Mouse (Mus musculus) limb, embryonic 11.5 days (tissue): Measurements from ENCODE around the gene Rint1. TPM values are rescaled to one million over a fixed set of nuclear protein-coding genes. Genes with fewer than 3 reads are reported as not detected.

Experiments
- ATAC-seq: fragments of 200-750 bp; cut with Nextera tagmentation; 2 replicates; pipeline ENCODE4 v1.8.0; 2017; ENCODE audit warnings: low read depth; ENCODE audit not compliant: insufficient number of reproducible peaks, low FRiP score, low TSS enrichment
- DNase-seq: peaks from one replicate; pipeline ENCODE4 v3.0.0-alpha.2; 2015; ENCODE audit warnings: low spot score
- H3K27ac ChIP-seq: fragments of 300-500 bp; sonication (generic); replicated peaks from 2 replicates; pipeline ENCODE4 v1.5.1; 2014; ENCODE audit warnings: low read depth, mild to moderate bottlenecking, low read length
- H3K27me3 ChIP-seq: fragments of 300-500 bp; sonication (generic); 2 replicates; pipeline ENCODE4 v1.6.1; 2014; ENCODE audit warnings: mild to moderate bottlenecking, low read length, mixed read lengths; ENCODE audit not compliant: control insufficient read depth, insufficient read depth
- H3K36me3 ChIP-seq: fragments of 300-500 bp; sonication (generic); 2 replicates; pipeline ENCODE4 v1.6.1; 2014; ENCODE audit warnings: mild to moderate bottlenecking, low read length, moderate library complexity, mixed read lengths; ENCODE audit not compliant: control insufficient read depth, insufficient read depth
- H3K4me1 ChIP-seq: fragments of 300-500 bp; sonication (generic); 2 replicates; pipeline ENCODE4 v1.6.1; 2014; ENCODE audit warnings: low read length, mixed read lengths; ENCODE audit not compliant: control insufficient read depth, insufficient read depth
- H3K4me2 ChIP-seq: fragments of 300-500 bp; sonication (generic); 2 replicates; pipeline ENCODE4 v1.6.1; 2014; ENCODE audit warnings: low read depth, mild to moderate bottlenecking, moderate library complexity; ENCODE audit not compliant: severe bottlenecking
- H3K4me3 ChIP-seq: fragments of 300-500 bp; sonication (generic); 2 replicates; pipeline ENCODE4 v1.5.1; 2014; ENCODE audit warnings: low read depth, low read length
- H3K9ac ChIP-seq: fragments of 300-500 bp; sonication (generic); 2 replicates; pipeline ENCODE4 v1.6.1; 2014; ENCODE audit warnings: mild to moderate bottlenecking, low read length
- H3K9me3 ChIP-seq: fragments of 300-500 bp; sonication (generic); 2 replicates; pipeline ENCODE4 v1.6.1; 2016; ENCODE audit warnings: low read length; ENCODE audit not compliant: control insufficient read depth
- WGBS: fragments of 180-500 bp; shearing (Covaris S2); extraction: QIAGEN DNeasy Blood & Tissue Kit; methylation state at CpG from one replicate; pipeline ENCODE4 v1.1.7; 2014; 5-methylcytosine and 5-hydroxymethylcytosine counted together
- polyA plus RNA-seq: library from polyadenylated mRNA; unstranded; fragments of >200 nt; fragmentation: Nextera tagmentation; extraction: Ambion mirVana; gene quantifications from 2 replicates; pipeline ENCODE4 v1.2.1, GENCODE M21; 2014

Gene Rint1
- polyA plus RNA-seq, 1 experiment from 2014 or later: 31.2 TPM

- no peak overlapping the region for H3K4me3 ChIP-seq
- H3K4me1 ChIP-seq: no peaks in the 10 kb centered on the region
- no peaks in the 10 kb centered on the region for H3K27me3 ChIP-seq
- H3K9me3 ChIP-seq: no peaks in the 10 kb centered on the region
- ATAC-seq (no peak), DNase-seq (no peak)
- WGBS: 50% methylated on average over 8 of the region's 8 CpGs
- no peak overlapping the region for H3K4me2 ChIP-seq
- H3K9ac ChIP-seq: no peak overlapping the region
- H3K36me3 ChIP-seq: peaks cover 9% of the 10 kb centered on the region
- H3K27ac ChIP-seq: no peak overlapping the region
Measured at GRCm38 (mm10) chr5:23771105-23771504, 16.4 kb upstream of the Rint1 start.

DNA sequence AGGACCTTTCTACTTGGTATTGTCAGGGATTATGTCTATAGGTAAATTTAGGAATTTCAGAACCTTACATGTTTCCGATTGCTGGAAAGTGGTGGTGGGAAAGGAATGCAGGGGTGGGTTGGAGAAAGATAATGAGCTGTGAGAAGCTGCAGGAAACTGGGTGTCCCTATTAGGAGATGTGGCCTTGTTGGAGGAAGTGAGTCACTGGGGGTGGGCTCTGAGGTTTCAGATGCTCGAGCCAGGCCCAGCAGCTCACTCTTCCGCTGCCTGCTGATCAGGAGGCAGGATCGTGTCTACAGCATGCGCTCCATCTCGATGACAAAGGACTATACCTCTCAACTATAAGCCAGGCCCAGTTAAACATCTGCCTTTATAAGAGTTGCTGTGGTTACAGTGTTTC is 13.3 kb upstream of the Rint1 start:
- Histone ChIP-seq H3K27me3 (no peaks in the 10 kb centered on the region), H3K9ac (no peak overlapping the region), H3K4me1 (no peaks in the 10 kb centered on the region), H3K9me3 (no peaks in the 10 kb centered on the region), H3K4me2 (no peak overlapping the region), H3K36me3 (0 out of 2 replicates have a peak, but pooled peaks cover 7% of the 10 kb centered on the region), H3K4me3 (no peak overlapping the region), H3K27ac (no peak overlapping the region)
- DNase-seq: no peak
- WGBS: 82% methylated on average over 6 of the region's 6 CpGs
- no peak for ATAC-seq

DNA sequence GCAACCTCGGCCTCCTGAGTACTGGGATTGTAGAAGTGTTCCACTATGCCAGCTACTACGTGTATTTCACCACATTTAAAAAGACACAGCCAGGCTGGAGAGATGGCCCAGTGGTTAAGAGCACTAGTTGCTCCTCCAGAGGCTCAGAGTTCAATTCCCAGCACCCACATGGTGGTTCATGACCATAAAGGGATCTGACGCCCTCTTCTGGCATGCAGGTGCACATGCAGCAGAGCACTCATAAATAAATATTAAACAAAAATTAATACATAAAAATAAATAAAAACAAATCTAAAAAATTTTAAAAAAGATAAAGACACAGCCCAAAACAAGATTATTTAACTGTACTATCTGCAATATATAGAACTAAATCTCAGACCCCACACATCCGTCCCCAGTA is 7.0 kb upstream of the Rint1 start:
- no peak overlapping the region for H3K27ac ChIP-seq
- 86% methylated on average over 4 of the region's 4 CpGs for WGBS
- ATAC-seq (no peak), DNase-seq (no peak)
- no peak overlapping the region for H3K4me3 ChIP-seq
- no peak overlapping the region for H3K9ac ChIP-seq
- 0 out of 2 replicates have a peak, but pooled peaks cover 2% of the 10 kb centered on the region for H3K36me3 ChIP-seq
- no peak overlapping the region for H3K4me2 ChIP-seq
- peaks cover 10% of the 10 kb centered on the region for H3K4me1 ChIP-seq
- H3K27me3 ChIP-seq: no peaks in the 10 kb centered on the region
- no peaks in the 10 kb centered on the region for H3K9me3 ChIP-seq

DNA sequence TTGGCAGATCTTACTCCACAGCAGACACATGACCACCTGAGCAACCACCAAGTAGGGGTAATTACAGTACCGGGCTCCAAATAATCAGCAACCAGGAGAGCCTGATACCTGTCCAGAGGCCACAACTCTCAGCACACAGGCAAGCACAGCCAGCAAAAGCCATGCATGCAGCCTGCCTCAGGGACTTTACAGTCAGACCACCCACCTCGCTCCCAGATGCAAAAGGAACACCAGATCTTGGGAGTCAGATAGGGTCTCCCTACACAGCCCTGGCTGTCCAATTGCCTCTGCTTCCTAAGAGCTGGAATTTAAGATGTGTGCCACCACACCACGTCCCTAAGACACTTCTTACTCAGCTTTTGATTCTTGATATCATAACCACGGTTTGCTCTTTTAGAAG is 6.3 kb upstream of the Rint1 start:
- Histone ChIP-seq H3K4me1 (peaks cover 10% of the 10 kb centered on the region), H3K27me3 (no peaks in the 10 kb centered on the region), H3K36me3 (no peaks in the 10 kb centered on the region), H3K9ac (no peak overlapping the region), H3K4me2 (no peak overlapping the region), H3K4me3 (no peak overlapping the region), H3K27ac (no peak overlapping the region), H3K9me3 (no peaks in the 10 kb centered on the region)
- ATAC-seq: no peak
- 62% methylated on average over 4 of the region's 4 CpGs for WGBS
- peak; percentile 67 for DNase-seq

DNA sequence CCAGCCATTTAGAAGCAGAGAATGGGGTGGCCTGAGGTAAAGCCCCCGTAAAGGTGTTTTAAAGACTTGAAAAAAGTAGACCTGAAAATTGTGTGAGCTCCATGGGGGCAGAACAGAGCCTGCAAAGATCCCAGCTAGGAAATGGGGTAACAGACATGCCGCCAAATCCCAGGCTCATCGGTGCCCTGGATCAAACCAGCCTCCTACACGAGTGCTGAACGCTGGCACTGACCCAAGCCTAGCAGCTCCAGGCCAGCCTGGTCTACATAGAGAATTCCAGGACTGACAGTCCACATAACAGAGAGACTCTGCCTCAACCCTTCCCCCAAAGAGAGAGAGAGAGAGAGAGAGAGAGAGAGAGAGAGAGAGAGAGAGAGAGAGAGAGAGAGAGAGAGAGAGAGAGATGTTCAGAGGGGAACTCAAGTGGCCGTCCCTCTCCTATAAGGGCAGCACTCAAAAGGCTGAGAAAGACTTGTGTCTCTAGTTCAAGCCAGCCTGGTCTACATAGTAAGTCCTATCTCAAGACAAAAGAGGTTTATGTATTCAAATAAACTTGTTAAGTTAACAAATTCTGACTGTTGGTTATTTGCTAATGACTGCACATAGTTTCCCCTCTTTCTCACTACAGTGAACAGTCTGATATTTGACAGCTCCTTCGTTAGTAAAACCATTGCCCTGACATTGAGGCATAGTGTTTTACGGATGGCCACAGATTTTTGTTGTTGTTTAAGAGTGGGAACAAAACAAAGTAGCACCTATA is 5.3 kb upstream of the Rint1 start:
- WGBS: 45% methylated on average over 8 of the region's 8 CpGs
- no peak overlapping the region for H3K27ac ChIP-seq
- H3K4me3 ChIP-seq: peak overlapping the region; percentile 80
- no peaks in the 10 kb centered on the region for H3K9me3 ChIP-seq
- no peak for ATAC-seq
- H3K4me1 ChIP-seq: peaks cover 10% of the 10 kb centered on the region
- H3K4me2 ChIP-seq: peak overlapping the region; percentile 79
- H3K9ac ChIP-seq: peak overlapping the region; percentile 90
- H3K36me3 ChIP-seq: no peaks in the 10 kb centered on the region
- no peak for DNase-seq
- H3K27me3 ChIP-seq: no peaks in the 10 kb centered on the region

DNA sequence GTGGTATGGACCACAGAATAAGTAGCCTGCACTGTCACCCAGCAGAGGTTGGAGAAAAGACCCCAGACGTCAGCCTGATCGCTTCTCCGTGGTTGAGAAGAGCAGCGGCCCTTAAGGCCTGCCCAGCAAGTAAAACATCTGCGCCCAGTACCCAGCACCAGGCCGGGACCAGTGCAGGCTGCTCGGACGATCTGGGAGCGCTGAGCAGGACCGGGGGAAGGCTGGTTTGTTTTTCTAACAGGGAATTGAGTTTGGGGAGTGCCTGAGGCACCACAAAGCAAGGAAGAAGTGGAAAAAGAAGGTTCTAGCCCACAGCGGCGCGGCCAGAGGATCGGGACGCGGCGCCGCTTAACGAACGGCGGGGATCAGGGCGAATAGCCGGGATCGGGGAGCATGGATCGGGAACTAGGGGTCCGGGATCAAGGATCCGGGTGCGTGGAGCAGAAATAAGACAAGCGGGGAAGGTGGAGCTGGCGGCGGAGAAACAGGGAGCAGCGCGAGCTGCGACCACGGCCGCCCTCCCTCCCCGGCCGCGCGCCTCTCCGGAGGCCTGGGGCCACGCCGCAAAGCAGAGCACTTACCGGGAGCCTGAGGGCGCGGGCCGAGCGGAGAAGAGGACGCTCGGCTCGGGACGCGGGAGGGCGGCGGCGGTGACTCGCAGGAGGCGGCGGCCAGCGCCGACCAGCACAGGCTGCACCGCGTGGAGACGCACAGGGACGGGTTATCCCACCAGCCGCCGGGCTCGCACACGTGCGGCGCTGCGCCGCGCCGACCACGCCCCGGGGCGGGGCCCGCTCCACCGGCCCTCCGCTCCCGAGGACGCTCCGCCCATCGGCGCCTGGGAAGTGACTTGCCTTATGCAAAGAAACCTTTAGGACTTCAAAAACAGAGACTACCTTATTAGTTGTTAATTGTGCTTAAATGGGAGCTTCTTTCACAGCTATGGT is 4.3 kb upstream of the Rint1 start, which contains the start of gene Pus7:
Pus7 (minus strand) TSS at position 781 of the 947 bp plus-strand sequence.
- no peaks in the 10 kb centered on the region for H3K27me3 ChIP-seq
- WGBS: under 1% methylated on average over 62 of the region's 86 CpGs
- peak within 1 kb of the TSS; percentile 79 for H3K4me2 ChIP-seq
- H3K4me1 ChIP-seq: peaks cover 10% of the 10 kb centered on the region
- H3K36me3 ChIP-seq: no peaks in the 10 kb centered on the region
- H3K9ac ChIP-seq: peak within 1 kb of the TSS; percentile 90
- H3K9me3 ChIP-seq: no peaks in the 10 kb centered on the region
- peak within 1 kb of the TSS; percentile 80 for H3K4me3 ChIP-seq
- ATAC-seq: peak; percentile 90
- no peak within 1 kb of the TSS for H3K27ac ChIP-seq
- peak; percentile 88 for DNase-seq

- whole genome bisulfite sequencing: 47% methylated on average over 3 of the region's 3 CpGs
- Histone ChIP-seq H3K9ac (no peak overlapping the region), H3K4me3 (peak overlapping the region; percentile 85), H3K9me3 (no peaks in the 10 kb centered on the region), H3K36me3 (no peaks in the 10 kb centered on the region), H3K4me2 (peak overlapping the region; percentile 78), H3K27ac (no peak overlapping the region), H3K27me3 (no peaks in the 10 kb centered on the region), H3K4me1 (0 out of 2 replicates have a peak, but pooled peaks cover 4% of the 10 kb centered on the region)
- ATAC-seq: no peak
- no peak for DNase-seq
Measured at GRCm38 (mm10) chr5:23788390-23788830, 899 bp downstream of the Rint1 start.

- H3K27me3 ChIP-seq: no peaks in the 10 kb centered on the region
- H3K36me3 ChIP-seq: no peaks in the 10 kb centered on the region; the same call in 1 of the 2 replicates
- no peaks in the 10 kb centered on the region for H3K9me3 ChIP-seq
- no peak overlapping the region for H3K4me2 ChIP-seq
- H3K9ac ChIP-seq: no peak overlapping the region
- H3K4me1 ChIP-seq: 0 out of 2 replicates have a peak, but pooled peaks cover 4% of the 10 kb centered on the region
- DNase-seq (no peak), ATAC-seq (no peak)
- 81% methylated on average over 4 of the region's 4 CpGs for WGBS
- no peak overlapping the region for H3K4me3 ChIP-seq
- H3K27ac ChIP-seq: no peak overlapping the region
Measured at GRCm38 (mm10) chr5:23789078-23789612, 1.6 kb downstream of the Rint1 start.
